Mouse (Mus musculus): ENCODE measurements at regions not wholly inside any gene's neighbourhood (a gene's known extent, or its start where the extent isn't known, plus 50 kb on each side); places are given as distances from the start of the nearest gene placed in this dataset.
"Not testable (repeated sequence)": the region's sequence is repeated elsewhere in the genome, so short reads cannot be mapped to it uniquely, and the experiment has no call there.

- in situ Hi-C loops (cut with MboI; ENCODE audit: low sequenced_read_pairs) = loop anchor here (5.0 kb wide), 1 partner anchor 340 kb away; no protein-coding TSS in a partner anchor
Observed at GRCm38 (mm10) chr16:55522283-55522682, 224.5 kb upstream of the Zpld1 start.

- in situ Hi-C loops (cut with MboI; ENCODE audit: low sequenced_read_pairs) = loop anchor here (5.0 kb wide), 1 partner anchor 341 kb away; no protein-coding TSS in a partner anchor
Observed at GRCm38 (mm10) chr16:55521421-55521971, 223.7 kb upstream of the Zpld1 start.

- in situ Hi-C loops (cut with MboI; ENCODE audit: low sequenced_read_pairs) = loop anchor here (5.0 kb wide), 1 partner anchor 342 kb away; no protein-coding TSS in a partner anchor
Observed at GRCm38 (mm10) chr16:55520077-55520476, 222.3 kb upstream of the Zpld1 start.

GRCm38 (mm10) chr16:55519646-55520045, 221.9 kb upstream of the Zpld1 start:
- in situ Hi-C loops (cut with MboI; ENCODE audit: low sequenced_read_pairs) = loop anchor here (5.0 kb wide), 1 partner anchor 343 kb away; no protein-coding TSS in a partner anchor

- in situ Hi-C loops (cut with MboI; ENCODE audit: low sequenced_read_pairs) = no loop called here
Observed at GRCm38 (mm10) chr16:55516994-55517393, 219.2 kb upstream of the Zpld1 start.

- in situ Hi-C loops (cut with MboI; ENCODE audit: low sequenced_read_pairs) = no loop called here
Observed at GRCm38 (mm10) chr16:55515228-55515696, 217.5 kb upstream of the Zpld1 start.

GRCm38 (mm10) chr16:55514448-55515200, 216.8 kb upstream of the Zpld1 start:
- in situ Hi-C loops (cut with MboI; ENCODE audit: low sequenced_read_pairs) = no loop called here

GRCm38 (mm10) chr16:55504796-55505413, 207.1 kb upstream of the Zpld1 start:
- in situ Hi-C loops (cut with MboI; ENCODE audit: low sequenced_read_pairs) = no loop called here

GRCm38 (mm10) chr16:55504274-55504673, 206.5 kb upstream of the Zpld1 start:
- in situ Hi-C loops (cut with MboI; ENCODE audit: low sequenced_read_pairs) = no loop called here

GRCm38 (mm10) chr16:55503273-55503672, 205.5 kb upstream of the Zpld1 start:
- in situ Hi-C loops (cut with MboI; ENCODE audit: low sequenced_read_pairs) = no loop called here

GRCm38 (mm10) chr16:55499831-55500230, 202.0 kb upstream of the Zpld1 start:
- in situ Hi-C loops (cut with MboI; ENCODE audit: low sequenced_read_pairs) = not testable (repeated sequence)

GRCm38 (mm10) chr16:55495051-55495450, 197.3 kb upstream of the Zpld1 start:
- in situ Hi-C loops (cut with MboI; ENCODE audit: low sequenced_read_pairs) = no loop called here

- in situ Hi-C loops (cut with MboI; ENCODE audit: low sequenced_read_pairs) = no loop called here
Observed at GRCm38 (mm10) chr16:55494162-55494561, 196.4 kb upstream of the Zpld1 start.

GRCm38 (mm10) chr16:55492111-55492510, 194.3 kb upstream of the Zpld1 start:
- in situ Hi-C loops (cut with MboI; ENCODE audit: low sequenced_read_pairs) = no loop called here

GRCm38 (mm10) chr16:55484391-55484790, 186.6 kb upstream of the Zpld1 start:
- in situ Hi-C loops (cut with MboI; ENCODE audit: low sequenced_read_pairs) = no loop called here

GRCm38 (mm10) chr16:55480745-55481144, 183.0 kb upstream of the Zpld1 start:
- in situ Hi-C loops (cut with MboI; ENCODE audit: low sequenced_read_pairs) = no loop called here

- in situ Hi-C loops (cut with MboI; ENCODE audit: low sequenced_read_pairs) = no loop called here
Observed at GRCm38 (mm10) chr16:55480304-55480703, 182.5 kb upstream of the Zpld1 start.

- in situ Hi-C loops (cut with MboI; ENCODE audit: low sequenced_read_pairs) = no loop called here
Observed at GRCm38 (mm10) chr16:55476544-55477208, 178.9 kb upstream of the Zpld1 start.

- in situ Hi-C loops (cut with MboI; ENCODE audit: low sequenced_read_pairs) = no loop called here
Observed at GRCm38 (mm10) chr16:55474950-55475525, 177.3 kb upstream of the Zpld1 start.

GRCm38 (mm10) chr16:55471396-55471795, 173.6 kb upstream of the Zpld1 start:
- in situ Hi-C loops (cut with MboI; ENCODE audit: low sequenced_read_pairs) = no loop called here

GRCm38 (mm10) chr16:55470721-55471120, 172.9 kb upstream of the Zpld1 start:
- in situ Hi-C loops (cut with MboI; ENCODE audit: low sequenced_read_pairs) = no loop called here

All from CH12F3 (cell line).